Mouse (Mus musculus) thymus, adult 2 months (tissue): Measurements from ENCODE around the gene Nat8f5. TPM values are rescaled to one million over a fixed set of nuclear protein-coding genes. Genes with fewer than 3 reads are reported as not detected.
"Not testable (repeated sequence)": the region's sequence is repeated elsewhere in the genome, so short reads cannot be mapped to it uniquely, and the experiment has no call there.

Experiments used
- DNase-seq: peaks from one replicate; pipeline ENCODE4 v3.0.0; 2021
- H3K27ac ChIP-seq: fragments of 200-500 bp; 2 replicates; pipeline ENCODE4 v1.5.1; 2012; ENCODE audit warnings: low read length, control low read depth; ENCODE audit not compliant: control insufficient read depth, insufficient read depth
- H3K27me3 ChIP-seq: fragments of 200-500 bp; 2 replicates; pipeline ENCODE4 v1.6.1; 2012; ENCODE audit warnings: mild to moderate bottlenecking, low read length, moderate library complexity, mixed read lengths; ENCODE audit not compliant: control insufficient read depth, insufficient read depth
- H3K36me3 ChIP-seq: fragments of 200-500 bp; 2 replicates; pipeline ENCODE4 v1.6.1; 2012; ENCODE audit warnings: mild to moderate bottlenecking, low read length, moderate library complexity; ENCODE audit not compliant: control insufficient read depth, insufficient read depth
- H3K4me1 ChIP-seq: fragments of 200-500 bp; replicated peaks from 2 replicates; pipeline ENCODE4 v1.6.1; 2012; ENCODE audit warnings: low read length; ENCODE audit not compliant: control insufficient read depth, insufficient read depth
- H3K4me3 ChIP-seq: fragments of 200-500 bp; 2 replicates; pipeline ENCODE4 v1.5.1; 2012; ENCODE audit warnings: mild to moderate bottlenecking, low read length, control low read depth, moderate library complexity; ENCODE audit not compliant: control insufficient read depth, insufficient read depth
- CTCF ChIP-seq: fragments of 200-500 bp; IDR thresholded peaks from 2 replicates; pipeline ENCODE4 v1.5.1; 2012; ENCODE audit warnings: mild to moderate bottlenecking, control low read depth, low read length, moderate library complexity, borderline replicate concordance; ENCODE audit not compliant: control insufficient read depth, poor library complexity, insufficient read depth; ENCODE audit errors: extremely low read depth
- POLR2A ChIP-seq: fragments of 200-500 bp; IDR thresholded peaks from 2 replicates; pipeline ENCODE4 v1.6.1; 2012; ENCODE audit warnings: mild to moderate bottlenecking, low read length, control low read depth, moderate library complexity; ENCODE audit not compliant: control insufficient read depth, poor library complexity, insufficient read depth; ENCODE audit errors: extremely low read depth
- WGBS: fragments of 180-500 bp; shearing (Covaris S2); methylation state at CpG from one replicate; pipeline ENCODE4 v1.1.7; 2018; 5-methylcytosine and 5-hydroxymethylcytosine counted together
- polyA plus RNA-seq: library from polyadenylated mRNA; depleted of rRNA; stranded (reverse); fragments of >200 nt; gene quantifications from 2 replicates; pipeline ENCODE4 v1.2.3, GENCODE M21; 2012

Nat8f5 gene
- polyA plus RNA-seq, 1 experiment: 0.18 TPM

DNA sequence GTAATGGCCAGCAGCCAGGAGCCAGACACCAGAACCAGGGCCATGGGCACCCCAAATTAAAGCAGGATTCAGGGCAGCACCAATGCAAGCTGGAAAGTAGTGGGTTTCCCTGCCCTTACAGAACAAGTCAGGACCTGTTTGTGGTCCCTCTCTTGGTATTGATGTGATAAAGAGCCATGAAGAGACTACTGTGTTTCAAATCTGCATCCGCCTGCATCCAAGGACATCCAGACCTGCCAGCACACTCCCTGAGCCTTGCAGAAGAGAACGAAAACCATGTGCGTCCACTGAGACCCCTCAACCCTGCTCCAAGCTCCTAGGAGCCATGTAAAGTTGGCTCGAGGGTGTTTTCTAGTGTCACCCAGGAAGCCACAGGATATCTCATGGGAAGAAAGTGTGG, 27.4 kb upstream of the Nat8f5 start:
- no peaks in the 10 kb centered on the region for H3K36me3 ChIP-seq

DNA sequence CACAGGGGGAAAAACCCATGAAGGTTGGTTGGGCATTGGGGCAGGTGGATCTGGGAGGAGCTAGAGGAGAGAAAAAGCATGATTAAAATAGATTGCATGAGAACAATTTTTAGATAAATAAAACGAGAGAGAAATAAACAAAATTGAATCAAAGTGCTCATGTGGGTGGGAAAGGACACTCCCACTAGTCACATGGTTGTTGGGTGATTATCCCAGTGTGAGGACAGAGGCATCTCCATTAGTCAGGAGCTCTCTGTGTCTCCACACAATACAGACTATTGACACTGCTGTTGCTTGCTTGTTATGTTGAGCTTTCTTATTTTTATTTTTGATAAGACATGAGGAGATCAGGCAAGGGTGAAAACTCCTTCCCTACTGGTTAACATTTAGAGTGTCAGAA, 26.1 kb upstream of the Nat8f5 start:
- H3K36me3 ChIP-seq: no peaks in the 10 kb centered on the region
- no peaks in the 10 kb centered on the region for H3K4me1 ChIP-seq
- TF ChIP-seq POLR2A (no peak), CTCF (no peak)
- no peak for DNase-seq
- no peak overlapping the region for H3K27ac ChIP-seq
- WGBS: 68% methylated on average over 1 of the region's 1 CpGs
- H3K27me3 ChIP-seq: no peaks in the 10 kb centered on the region
- H3K4me3 ChIP-seq: no peak overlapping the region

More for the DNA sequence above, 27.4 kb upstream of the Nat8f5 start:
- Histone ChIP-seq H3K4me1 (no peaks in the 10 kb centered on the region), H3K27me3 (no peaks in the 10 kb centered on the region), H3K4me3 (no peak overlapping the region), H3K27ac (no peak overlapping the region)
- TF ChIP-seq CTCF (no peak), POLR2A (no peak)
- DNase-seq: no peak
- WGBS: 89% methylated on average over 4 of the region's 4 CpGs

DNA sequence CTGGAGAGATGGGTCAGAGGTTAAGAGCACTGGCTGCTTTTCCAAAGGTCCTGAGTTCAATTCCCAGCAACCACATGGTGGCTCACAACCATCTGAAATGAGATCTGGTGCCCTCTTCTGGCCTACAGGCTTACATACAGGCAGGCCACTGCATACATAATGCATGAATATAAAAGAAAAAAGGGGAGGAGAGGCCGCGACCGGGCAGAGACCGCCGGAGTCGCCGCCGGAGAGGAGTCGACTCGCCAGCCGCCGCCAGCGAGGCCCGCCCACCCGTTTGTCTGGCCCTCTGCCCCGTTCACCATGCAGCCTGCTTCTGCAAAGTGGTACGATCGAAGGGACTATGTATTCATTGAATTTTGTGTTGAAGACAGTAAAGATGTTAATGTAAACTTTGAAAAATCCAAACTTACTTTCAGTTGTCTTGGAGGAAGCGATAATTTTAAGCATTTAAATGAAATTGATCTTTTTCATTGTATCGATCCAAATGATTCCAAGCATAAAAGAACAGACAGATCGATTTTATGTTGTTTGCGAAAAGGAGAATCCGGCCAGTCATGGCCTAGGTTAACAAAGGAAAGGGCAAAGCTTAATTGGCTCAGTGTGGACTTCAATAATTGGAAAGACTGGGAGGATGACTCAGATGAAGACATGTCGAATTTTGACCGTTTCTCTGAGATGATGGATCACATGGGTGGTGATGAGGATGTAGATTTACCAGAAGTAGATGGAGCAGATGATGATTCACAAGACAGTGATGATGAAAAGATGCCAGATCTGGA, 23.1 kb upstream of the Nat8f5 start:
- not testable (repeated sequence) for H3K27ac ChIP-seq, H3K4me1 ChIP-seq, H3K36me3 ChIP-seq, DNase-seq, H3K27me3 ChIP-seq, H3K4me3 ChIP-seq
- WGBS: 88% methylated on average over 25 of the region's 25 CpGs

DNA sequence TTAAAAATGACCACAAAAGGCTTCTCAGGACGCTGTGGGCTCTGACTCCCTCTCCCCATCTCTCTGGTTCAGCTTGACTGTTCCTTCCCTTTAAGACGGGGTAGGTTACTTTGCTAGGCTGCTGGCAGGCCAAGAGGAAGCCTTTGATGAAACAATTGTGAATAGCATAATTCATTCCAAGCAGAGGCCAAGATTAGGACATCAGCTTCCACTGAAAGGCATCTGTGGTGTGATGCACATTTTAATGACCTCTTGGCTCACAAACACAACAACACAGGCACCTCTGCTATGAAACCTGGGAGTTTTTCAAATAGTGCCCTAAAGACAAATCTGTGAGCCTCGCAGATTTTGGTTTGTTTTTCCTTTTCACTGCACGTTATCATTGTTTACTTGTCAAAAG, 19.2 kb upstream of the Nat8f5 start:
- 56% methylated on average over 4 of the region's 4 CpGs for WGBS
- DNase-seq: no peak
- no peak for TF ChIP-seq CTCF
- TF ChIP-seq POLR2A: no peak
- Histone ChIP-seq H3K4me1 (no peaks in the 10 kb centered on the region), H3K4me3 (no peak overlapping the region), H3K36me3 (no peaks in the 10 kb centered on the region), H3K27ac (no peak overlapping the region), H3K27me3 (no peaks in the 10 kb centered on the region)

GRCm38 (mm10) chr6:85838674-85839073, 17.9 kb upstream of the Nat8f5 start:
- TF ChIP-seq CTCF: no peak
- no peak for TF ChIP-seq POLR2A

GRCm38 (mm10) chr6:85837307-85837706, 16.5 kb upstream of the Nat8f5 start:
- not testable (repeated sequence) for DNase-seq, H3K27ac ChIP-seq, H3K36me3 ChIP-seq, H3K4me1 ChIP-seq, H3K27me3 ChIP-seq, H3K4me3 ChIP-seq
- 22% methylated on average over 5 of the region's 12 CpGs for WGBS

More at GRCm38 (mm10) chr6:85838674-85839073, 17.9 kb upstream of the Nat8f5 start:
- no peak for DNase-seq
- Histone ChIP-seq H3K36me3 (no peaks in the 10 kb centered on the region), H3K4me1 (no peaks in the 10 kb centered on the region), H3K27me3 (no peaks in the 10 kb centered on the region), H3K4me3 (no peak overlapping the region), H3K27ac (no peak overlapping the region)
- WGBS: 98% methylated on average over 8 of the region's 8 CpGs

GRCm38 (mm10) chr6:85836827-85837226, 16.1 kb upstream of the Nat8f5 start:
- H3K4me3 ChIP-seq, H3K27ac ChIP-seq, H3K4me1 ChIP-seq, H3K27me3 ChIP-seq, H3K36me3 ChIP-seq, DNase-seq: not testable (repeated sequence)
- 19% methylated on average over 9 of the region's 9 CpGs for WGBS

GRCm38 (mm10) chr6:85836098-85836497, 15.3 kb upstream of the Nat8f5 start:
- H3K27ac ChIP-seq, H3K4me3 ChIP-seq, H3K4me1 ChIP-seq, DNase-seq, H3K27me3 ChIP-seq, H3K36me3 ChIP-seq: not testable (repeated sequence)
- WGBS: 81% methylated on average over 5 of the region's 5 CpGs

DNA sequence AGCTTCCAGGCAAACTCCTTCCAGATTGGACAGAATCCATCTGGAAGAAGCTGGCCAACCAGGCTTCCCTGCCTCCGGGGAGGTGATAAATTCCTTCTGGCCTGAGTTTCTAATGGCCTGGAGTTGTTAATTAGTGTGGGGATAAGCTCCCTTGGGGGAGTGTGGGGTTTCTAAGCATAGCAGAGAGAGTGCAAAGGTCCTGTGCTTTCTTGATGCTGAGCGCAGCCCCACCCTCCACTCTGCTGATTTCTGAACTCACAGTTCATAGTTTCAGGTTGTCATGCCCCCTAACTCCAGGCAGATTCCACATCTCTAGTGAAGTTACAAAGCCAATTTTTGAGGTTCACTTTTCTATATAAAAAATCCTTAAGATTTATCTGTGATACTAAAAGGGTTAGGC, 14.3 kb upstream of the Nat8f5 start:
- H3K27me3 ChIP-seq, DNase-seq, H3K4me1 ChIP-seq, H3K4me3 ChIP-seq, H3K36me3 ChIP-seq, H3K27ac ChIP-seq: not testable (repeated sequence)
- 94% methylated on average over 1 of the region's 2 CpGs for WGBS

- H3K27me3 ChIP-seq, H3K4me3 ChIP-seq, DNase-seq, H3K36me3 ChIP-seq, H3K4me1 ChIP-seq, H3K27ac ChIP-seq: not testable (repeated sequence)
Observed at GRCm38 (mm10) chr6:85834504-85835100, 13.8 kb upstream of the Nat8f5 start.
